Mouse (Mus musculus) thymus, adult 2 months (tissue): ENCODE results near the gene Ccdc110.

Experiments used
- CTCF ChIP-seq: fragments of 200-500 bp; IDR thresholded peaks from 2 replicates; pipeline ENCODE4 v1.5.1; 2012; ENCODE audit warnings: mild to moderate bottlenecking, control low read depth, low read length, moderate library complexity, borderline replicate concordance; ENCODE audit not compliant: control insufficient read depth, poor library complexity, insufficient read depth; ENCODE audit errors: extremely low read depth
- POLR2A ChIP-seq: fragments of 200-500 bp; IDR thresholded peaks from 2 replicates; pipeline ENCODE4 v1.6.1; 2012; ENCODE audit warnings: mild to moderate bottlenecking, low read length, control low read depth, moderate library complexity; ENCODE audit not compliant: control insufficient read depth, poor library complexity, insufficient read depth; ENCODE audit errors: extremely low read depth

DNA sequence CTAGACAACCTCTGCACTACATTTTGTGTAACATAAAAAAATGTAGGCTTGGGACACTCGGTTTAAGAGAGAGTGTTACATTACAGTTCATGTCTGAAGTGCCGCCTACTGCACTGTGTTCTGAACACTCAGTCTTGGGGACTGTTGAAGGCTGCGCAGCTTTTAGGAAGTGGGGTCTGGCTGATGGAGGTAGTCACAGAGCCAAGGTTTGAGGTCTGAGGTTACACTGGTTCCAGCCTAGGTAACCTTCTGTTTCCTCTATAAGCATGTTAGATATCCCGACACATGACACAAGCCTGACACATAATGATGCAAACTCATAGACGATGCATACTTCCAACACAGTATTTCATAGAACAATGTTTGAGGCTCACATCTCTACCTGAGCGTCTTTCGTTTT, 44.7 kb upstream of the Ccdc110 start:
- no peak for TF ChIP-seq CTCF
- TF ChIP-seq POLR2A, result no peak
